Mouse (Mus musculus): ENCODE measurements around the gene Vmn1r155. TPM values are rescaled to one million over a fixed set of nuclear protein-coding genes. Genes with fewer than 3 reads are reported as not detected.

Gene Vmn1r155
- polyA plus RNA-seq (2017; shearing (Covaris generic)): not detected

DNA sequence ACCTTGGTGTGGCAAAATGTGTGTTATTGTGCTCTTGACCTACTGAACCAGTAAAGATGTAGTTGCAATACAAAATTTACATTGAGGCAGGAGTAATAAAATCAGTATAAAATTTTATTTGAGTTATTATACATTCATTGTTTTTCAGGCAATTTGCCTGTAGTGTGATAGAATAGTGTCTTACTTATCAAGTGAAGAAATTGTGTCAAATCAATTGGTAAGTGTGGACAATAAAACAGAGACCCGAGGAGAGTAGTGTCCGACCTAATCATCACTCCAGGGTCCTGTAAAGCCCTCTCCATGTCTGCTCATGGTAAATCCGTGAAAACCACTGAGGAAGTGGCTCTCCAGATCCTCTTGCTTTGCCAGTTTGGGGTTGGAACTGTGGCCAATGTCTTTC is at the start of gene Vmn1r155:
Gene Vmn1r155, plus strand, starts transcription at position 301 of the 400 bp plus-strand sequence.

DNA sequence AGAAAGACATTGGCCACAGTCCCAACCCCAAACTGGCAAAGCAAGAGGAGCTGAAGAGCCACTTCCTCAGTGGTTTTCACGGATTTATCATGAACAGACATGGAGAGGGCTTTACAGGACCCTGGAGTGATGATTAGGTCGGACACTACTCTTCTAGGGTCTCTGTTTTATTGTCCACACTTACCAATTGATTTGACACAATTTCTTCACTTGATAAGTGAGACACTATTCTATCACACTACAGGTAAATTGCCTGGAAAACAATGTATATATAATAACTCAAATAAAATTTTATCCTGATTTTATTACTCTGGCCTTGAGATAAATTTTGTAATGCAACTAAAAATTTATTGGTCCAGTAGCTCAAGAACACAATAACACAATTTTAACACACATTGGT is 34.4 kb downstream of the Vmn1r155 start, which contains the start of gene Gm8693:
Gene Gm8693, minus strand, starts transcription at position 101 of the 400 bp plus-strand sequence.

Other genes starting within 250 kb of the Vmn1r155 start
- gene Vmn1r148, start 244.4 kb upstream of the Vmn1r155 start, polyA plus RNA-seq (2017; shearing (Covaris generic)): not detected
- gene Vmn1r149, start 219.8 kb upstream of the Vmn1r155 start, polyA plus RNA-seq (2017; shearing (Covaris generic)): not detected
- gene Gm10665, start 193.9 kb upstream of the Vmn1r155 start, polyA plus RNA-seq (2017; shearing (Covaris generic)): not detected
- not detected for gene Vmn1r151, start 158.3 kb upstream of the Vmn1r155 start, polyA plus RNA-seq (2017; shearing (Covaris generic))
- gene Vmn1r152, start 135.1 kb upstream of the Vmn1r155 start, polyA plus RNA-seq (2017; shearing (Covaris generic)): not detected
- gene Gm8677, start 123.1 kb upstream of the Vmn1r155 start, polyA plus RNA-seq (2017; shearing (Covaris generic)): not detected
- not detected for gene Gm4201, start 92.7 kb upstream of the Vmn1r155 start, polyA plus RNA-seq (2017; shearing (Covaris generic))
- gene Gm4565, start 69.9 kb upstream of the Vmn1r155 start, polyA plus RNA-seq (2017; shearing (Covaris generic)): not detected
- not detected for gene Gm8693, start 34.3 kb downstream of the Vmn1r155 start, polyA plus RNA-seq (2017; shearing (Covaris generic))
- not detected for gene Gm4567, start 61.7 kb downstream of the Vmn1r155 start, polyA plus RNA-seq (2017; shearing (Covaris generic))
- gene Vmn1r157, start 103.7 kb downstream of the Vmn1r155 start, polyA plus RNA-seq (2017; shearing (Covaris generic)): not detected
- not detected for gene Vmn1r158, start 132.8 kb downstream of the Vmn1r155 start, polyA plus RNA-seq (2017; shearing (Covaris generic))
- gene Vmn1r159, start 185.6 kb downstream of the Vmn1r155 start, polyA plus RNA-seq (2017; shearing (Covaris generic)): not detected
- not detected for gene Vmn1r160, start 213.2 kb downstream of the Vmn1r155 start, polyA plus RNA-seq (2017; shearing (Covaris generic))